Mouse (Mus musculus): ENCODE data around the gene Pole3.
A peak's percentile ranks its signal among the peaks of the same experiment; 100 is the strongest.

Gene Pole3

DNA sequence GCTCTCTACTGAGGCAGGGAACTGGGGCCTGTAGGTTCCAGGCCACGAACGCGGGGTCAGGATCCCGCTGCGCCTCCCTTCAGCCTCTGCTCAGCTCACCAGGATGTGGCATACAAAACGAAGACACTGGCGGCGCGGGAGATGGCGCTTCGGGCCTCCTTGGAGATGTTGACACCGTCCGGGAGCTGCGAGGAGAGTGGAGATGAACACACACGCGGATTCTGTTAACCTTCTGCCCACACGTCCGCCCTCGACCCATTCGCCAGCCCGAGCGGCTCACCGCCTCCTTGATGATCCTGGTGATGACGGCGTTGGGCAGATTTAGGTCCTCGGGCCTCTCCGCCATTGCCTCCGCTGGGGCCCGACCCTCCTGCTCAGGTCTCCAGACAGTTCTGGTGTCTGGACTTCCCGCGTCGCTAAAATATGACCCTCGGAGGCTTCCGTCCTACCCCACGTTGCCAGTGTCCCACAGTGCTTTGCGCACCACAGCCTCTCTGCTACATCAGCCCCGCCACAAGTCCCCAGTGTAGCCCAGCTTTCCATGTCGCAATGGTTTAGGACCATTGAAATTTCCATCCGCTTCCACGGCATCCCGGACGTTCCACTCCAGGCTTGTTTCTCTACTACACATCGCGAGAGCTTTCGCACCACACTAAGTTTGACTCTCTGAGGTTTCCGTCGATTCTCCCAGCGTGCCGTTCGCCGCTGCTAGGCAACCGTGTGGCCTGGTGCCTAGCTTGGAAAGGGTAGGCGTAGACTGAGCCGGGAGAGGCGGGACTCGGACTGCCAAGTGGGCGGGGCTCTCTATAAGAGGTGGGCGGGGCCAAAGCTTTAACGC is at the start of gene Pole3, which contains the start of gene 4933430I17Rik:
Gene Pole3, minus strand, starts transcription at position 418 of the 838 bp plus-strand sequence.
Gene 4933430I17Rik, plus strand, starts transcription at position 719 of the 838 bp plus-strand sequence.
- peak; percentile 100 for DNase-seq (ENCODE audit: low read depth, low spot score)

DNA sequence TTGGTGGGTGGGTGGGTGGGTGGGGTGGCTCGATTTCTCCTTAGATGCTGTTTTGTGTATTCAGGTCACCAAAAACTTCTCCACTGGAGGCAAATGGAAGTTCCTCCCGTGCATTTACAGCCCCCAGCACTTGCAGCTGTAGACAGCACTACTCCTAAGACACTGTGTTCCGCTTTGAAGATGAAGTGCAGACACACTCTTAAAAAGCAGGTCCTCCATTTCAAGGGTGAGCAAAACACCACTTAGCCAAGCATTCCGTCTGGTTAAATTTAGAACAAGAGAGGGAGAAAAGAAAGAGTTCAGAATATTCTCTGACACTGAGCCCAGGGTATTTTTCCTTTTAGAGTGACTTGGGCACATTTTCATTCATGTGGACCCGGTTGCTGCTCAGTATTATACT is 45.2 kb upstream of the Pole3 start:
- no peak for DNase-seq (ENCODE audit: low read depth, low spot score)

DNA sequence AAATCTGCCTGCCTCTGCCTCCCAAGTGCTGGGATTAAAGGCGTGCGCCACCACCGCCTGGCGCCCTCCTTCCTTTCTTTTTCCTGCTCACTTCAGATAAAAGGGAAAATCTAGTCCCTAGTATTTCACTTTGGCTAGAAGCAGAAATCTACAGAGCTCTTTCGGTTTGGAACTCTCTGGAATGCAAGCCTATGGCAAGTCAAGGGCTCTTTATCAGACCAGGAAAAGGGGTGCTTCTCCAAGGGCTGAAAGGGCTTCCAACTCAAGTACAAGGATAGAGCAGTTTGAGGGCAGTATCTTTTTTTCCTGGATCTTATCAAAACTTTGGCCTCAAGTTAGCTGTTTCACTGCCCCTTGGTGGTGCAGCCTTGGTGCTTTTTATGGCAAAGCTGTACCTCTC is 44.7 kb upstream of the Pole3 start:
- no peak for DNase-seq (ENCODE audit: low read depth, low spot score)

DNA sequence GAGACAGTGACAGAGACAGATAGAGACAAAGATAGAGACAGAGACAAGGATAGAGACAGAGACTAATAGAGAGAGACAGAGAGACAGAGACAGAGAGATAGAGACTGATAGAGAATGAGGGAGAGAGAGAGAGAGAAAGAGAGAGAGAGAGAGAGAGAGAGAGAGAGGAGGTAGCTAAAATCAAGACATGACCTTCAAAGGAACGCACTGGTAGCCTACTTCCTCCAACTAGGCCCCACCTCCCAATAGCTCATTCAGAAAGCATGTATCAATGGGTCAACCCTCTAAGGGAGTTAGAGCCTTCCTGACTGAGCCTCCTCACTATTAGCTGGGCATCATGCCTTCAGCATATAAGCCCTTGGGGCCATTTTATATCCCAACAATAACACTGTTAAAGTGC is 43.5 kb upstream of the Pole3 start:
- DNase-seq (ENCODE audit: low read depth, low spot score): no peak

DNA sequence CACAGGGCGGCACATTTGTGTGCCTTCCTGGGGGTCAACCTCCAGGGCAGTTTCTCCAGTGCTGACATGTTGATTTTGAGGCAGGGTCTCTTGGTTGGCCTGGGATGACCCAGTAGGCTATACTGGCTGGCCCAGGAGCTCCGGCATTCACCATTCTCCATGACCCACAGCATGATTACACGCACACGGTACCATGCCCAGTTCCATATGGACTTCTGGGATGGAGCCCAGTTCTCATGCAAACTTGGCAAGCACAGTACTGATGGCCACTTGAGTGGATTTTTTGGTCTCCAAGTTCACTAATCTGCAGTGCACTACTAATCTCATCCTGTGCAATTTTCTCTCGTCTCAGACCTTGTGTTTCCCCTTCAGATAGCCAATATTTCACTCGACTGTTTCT is 42.8 kb upstream of the Pole3 start:
- no peak for DNase-seq (ENCODE audit: low read depth, low spot score)

DNA sequence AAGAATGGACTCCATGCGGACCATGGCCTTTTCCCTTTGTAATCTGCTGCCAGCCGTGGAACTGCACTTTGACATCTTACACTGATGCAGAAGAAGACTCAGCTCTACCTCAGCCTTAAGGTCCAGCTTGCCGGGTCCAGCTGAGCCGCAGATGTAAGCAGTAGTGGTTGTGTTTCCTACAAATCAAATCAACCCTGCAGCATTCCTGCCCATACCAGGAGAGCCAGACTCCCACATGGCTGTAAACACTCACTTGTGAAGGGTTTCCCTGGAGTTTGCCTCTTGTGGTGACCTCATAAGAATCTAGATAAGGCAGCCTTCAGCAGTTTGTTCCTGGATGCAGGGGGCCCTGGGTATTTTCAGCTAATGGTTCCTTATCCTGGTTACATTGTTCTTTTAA is 41.7 kb upstream of the Pole3 start:
- no peak for DNase-seq (ENCODE audit: low read depth, low spot score)

DNA sequence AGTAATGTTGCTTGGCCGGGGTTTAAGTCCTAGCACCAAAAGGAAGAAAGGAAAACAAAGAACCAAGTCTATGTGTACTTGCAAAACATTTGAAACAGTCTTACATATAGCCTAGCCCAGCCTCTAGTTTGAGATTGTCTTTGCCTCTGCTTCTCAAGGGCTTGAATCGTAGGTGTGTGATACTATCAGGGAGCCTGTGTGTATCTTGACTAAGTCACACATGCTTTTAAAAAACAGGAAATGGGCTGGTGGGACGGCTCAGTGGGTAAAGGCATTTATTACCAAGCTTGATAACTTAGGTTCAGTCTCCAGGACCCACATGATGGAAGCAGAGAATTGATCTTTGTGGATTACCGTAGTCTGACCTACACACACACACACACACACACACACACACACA is 37.1 kb upstream of the Pole3 start:
- DNase-seq (ENCODE audit: low read depth, low spot score): no peak

DNA sequence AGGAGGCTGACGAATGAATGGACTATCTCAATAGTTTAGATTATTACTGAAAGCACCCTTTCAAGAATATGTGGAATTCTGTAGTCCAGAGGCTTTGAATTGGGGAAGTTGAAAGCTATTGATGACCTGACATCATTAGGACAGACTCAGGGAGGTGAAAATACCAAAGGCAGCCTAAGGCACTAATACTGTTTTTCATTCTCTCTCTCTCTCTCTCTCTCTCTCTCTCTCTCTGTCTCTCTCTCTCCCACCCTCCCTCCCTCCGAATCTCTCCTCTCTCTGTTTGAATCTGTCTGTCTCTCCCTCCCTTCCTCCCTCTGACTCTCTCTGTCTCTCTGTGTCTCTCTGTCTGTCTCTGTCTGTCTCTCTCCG is 36.7 kb upstream of the Pole3 start:
- no peak for DNase-seq (ENCODE audit: low read depth, low spot score)

DNA sequence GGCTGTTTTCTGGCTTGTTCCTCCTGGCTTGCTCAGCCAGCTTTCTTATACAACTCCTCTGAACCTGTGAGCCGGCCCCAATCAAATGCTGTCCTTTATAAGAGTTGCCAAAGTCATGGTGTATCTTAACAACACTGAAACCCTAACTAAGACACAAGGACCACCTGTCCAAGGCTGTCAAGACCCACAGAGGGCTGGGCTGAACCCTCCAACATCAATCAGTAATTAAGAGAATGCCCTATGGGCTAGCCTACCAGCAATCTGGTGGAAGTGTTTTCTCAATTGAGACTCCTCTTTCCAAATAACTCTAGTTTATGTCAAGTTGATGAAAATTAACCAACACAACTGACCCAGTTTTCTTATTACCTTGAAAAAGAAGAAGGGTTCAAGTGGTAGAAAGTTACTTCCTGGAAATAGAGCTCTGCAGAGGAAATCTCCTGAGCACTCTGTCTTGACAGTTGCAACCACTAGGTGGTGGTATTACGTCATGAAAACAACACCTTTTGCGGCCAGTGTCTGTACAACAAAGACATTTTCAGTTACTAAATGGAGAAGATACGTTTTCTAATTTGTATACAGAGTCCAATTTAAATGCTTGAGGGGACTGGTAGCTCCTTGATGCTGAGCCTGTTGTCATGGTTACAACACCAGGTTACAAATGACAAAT is 36.2 kb upstream of the Pole3 start:
- DNase-seq (ENCODE audit: low read depth, low spot score): peak; percentile 81

DNA sequence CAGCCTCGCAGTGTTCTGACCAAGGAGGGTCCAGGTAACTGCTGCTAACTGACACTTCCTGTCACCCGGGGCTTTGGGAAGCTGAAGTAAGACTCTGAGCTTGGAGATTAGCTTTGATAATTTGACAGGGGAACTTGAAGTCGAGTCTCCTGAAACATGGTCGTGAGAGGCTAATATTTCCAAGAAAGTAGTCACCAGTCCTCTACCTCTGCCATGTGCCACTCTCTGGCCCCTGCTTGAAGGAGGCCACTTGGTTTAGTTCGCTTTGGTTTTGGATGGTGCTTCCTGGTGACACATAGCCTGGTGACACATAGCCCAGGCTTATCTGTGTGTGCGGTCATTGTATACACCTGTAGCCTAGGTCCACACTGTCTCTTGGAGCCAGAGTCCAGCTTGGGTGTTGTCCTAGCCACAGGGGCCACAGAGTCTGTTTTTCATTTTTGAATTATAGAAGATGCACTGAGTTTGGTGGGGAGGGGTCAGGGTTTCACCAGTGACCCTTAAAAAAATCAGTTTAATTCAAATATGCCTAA is 35.0 kb upstream of the Pole3 start, which contains the start of gene Rgs3:
Gene Rgs3, plus strand, starts transcription at position 51 of the 533 bp plus-strand sequence.
- DNase-seq (ENCODE audit: low read depth, low spot score): no peak

DNA sequence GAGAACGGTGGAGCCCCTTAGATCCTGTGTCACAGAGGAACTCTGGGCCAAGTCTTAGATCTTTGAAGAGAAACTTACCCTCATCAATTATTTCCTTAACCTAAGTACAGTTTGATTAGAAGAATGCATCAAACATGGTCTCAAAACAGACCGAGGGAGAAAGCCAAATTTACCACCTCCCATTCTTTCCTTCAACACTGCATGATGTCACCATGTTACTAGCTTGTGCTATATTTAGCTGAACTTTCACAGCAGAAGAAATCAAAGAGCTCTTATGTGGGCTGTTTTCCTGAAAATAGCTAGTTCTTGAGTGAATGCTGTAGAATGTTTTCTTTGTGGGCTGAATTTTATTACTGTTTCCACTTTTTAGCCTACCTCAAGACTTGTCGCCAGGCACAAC is 32.6 kb upstream of the Pole3 start:
- DNase-seq (ENCODE audit: low read depth, low spot score): no peak

DNA sequence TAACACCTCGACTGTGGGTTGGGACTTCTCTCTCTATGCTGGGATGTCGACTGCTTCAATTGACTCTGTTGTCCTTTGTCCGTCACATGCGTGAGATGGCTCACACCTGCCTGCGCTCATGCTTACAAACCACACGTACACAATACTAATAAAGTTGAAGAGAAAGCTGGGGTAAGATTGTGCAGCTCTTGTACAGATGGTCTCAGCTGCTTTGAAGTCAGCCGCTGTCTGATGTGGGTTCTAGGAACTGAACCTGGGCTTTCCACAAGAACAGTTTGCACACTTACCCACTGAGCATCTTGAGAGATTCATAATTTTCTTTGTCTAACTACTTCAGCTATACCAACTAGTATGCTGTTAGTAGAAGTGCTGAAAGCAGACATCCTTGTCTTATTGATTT is 27.1 kb upstream of the Pole3 start:
- DNase-seq (ENCODE audit: low read depth, low spot score): no peak

DNA sequence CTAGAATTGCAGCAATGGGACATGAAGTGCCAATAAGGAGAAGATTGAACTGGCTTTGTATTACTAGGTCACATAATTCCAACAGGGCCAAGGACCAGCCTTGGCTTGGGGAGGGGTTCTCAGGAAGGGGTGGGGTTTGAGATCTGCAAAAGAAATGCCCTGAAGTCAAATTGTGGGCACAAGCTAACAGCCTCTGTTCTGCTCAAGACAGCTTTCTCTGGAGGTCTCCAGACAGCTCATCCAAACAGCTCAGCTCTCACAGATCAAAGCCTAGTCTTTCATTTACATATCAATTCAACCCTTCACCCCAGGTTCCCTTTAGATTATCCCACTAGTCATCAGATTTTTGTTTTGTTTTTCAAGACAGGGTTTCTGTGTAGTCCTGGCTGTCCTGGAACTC is 19.9 kb upstream of the Pole3 start:
- DNase-seq (ENCODE audit: low read depth, low spot score): peak; percentile 62

DNA sequence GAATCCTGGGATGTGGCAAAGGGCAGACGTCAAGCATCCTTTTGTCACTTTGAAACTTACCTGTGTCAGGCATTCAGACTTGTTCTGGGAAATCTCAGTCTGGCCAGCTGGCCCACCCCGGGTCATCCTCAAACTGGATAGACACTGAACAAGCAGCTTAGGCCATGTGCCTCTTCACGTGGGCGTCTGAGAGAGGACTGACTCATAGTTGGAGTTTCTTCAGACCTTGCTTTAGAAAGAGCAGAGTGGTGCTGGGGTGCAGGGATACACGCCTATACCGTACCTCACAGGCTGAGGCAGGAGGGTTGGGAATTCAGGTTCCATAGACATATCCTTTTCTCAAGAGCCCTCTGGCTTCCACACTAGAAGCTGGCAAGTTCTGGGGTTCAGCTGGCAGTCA is 18.9 kb upstream of the Pole3 start:
- no peak for DNase-seq (ENCODE audit: low read depth, low spot score)

DNA sequence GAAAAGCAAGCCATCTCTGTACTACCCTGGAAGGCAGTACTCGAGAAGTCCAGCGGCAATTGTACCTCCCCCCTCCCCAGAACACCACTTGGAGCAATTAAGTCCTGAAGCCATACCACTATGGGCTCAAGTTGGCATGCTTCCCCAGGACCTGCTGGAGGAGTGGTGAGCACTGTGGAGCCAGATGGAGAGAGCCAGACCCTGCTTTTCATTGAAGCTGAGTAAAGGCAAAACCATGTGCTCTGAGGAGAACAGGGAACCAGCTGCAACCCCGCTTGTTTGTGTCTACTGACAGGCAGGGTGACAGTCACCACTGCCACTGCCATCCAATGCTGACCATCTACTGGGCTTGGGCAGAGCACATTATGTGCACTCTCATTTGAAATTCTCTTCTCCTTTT is 16.9 kb upstream of the Pole3 start:
- DNase-seq (ENCODE audit: low read depth, low spot score): no peak

DNA sequence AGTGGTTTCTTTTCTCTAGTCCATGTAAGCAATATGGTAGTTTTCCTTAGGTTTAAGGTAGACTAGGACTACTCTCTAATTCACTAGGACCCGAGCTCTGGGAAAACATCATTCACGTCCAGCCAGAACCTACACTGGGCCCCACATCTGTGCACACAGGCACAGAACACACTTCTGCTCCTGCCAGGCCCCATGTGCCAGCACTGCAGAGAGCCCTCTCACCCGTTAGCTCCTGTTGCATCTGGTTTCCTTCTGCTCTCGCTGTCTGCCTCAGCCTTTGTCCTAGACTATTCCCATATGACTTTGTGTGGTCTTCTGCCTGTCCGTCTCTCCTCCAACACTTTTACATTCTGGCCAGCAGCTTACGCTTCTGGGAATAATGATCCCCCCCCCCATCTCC is 8.9 kb upstream of the Pole3 start:
- DNase-seq (ENCODE audit: low read depth, low spot score): no peak

DNA sequence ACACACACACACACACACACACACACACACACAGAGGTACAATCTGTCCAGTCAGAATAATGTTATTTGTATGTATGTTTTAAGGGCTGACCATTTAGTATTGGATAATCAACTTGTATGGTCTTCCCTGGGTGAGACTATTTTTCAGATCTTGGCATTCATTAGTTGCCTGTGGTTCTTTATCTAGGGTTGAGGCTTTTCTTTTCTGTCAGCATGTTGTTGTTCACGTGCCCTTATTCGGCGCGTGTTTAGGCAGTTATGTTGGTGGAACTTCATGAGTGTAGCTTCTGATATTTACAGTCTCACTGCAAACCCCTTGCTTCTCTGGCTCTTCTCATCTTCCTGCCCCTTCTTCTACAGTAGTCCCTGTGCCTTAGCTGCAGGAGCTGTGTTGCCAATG is 2.8 kb upstream of the Pole3 start:
- DNase-seq (ENCODE audit: low read depth, low spot score): no peak

DNA sequence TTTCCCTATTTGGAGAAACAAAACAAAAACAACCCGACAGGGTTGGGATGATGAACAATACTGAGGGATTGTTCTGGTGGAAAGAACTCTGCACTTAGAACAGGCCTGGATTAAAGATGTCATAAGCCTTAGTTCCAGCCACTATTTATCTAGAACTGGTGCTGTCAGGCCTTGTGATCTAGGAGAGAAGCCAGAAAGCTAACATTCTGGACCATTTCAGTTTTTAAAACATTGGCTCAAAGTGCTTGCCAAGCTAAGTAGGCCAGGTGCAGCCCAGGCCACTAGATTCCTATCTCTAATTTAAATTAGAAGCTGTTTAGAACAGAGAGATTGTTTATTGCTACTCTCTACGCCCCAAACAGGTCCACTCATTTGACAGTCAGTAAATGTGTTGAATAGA is 1.4 kb upstream of the Pole3 start:
- DNase-seq (ENCODE audit: low read depth, low spot score): no peak

DNA sequence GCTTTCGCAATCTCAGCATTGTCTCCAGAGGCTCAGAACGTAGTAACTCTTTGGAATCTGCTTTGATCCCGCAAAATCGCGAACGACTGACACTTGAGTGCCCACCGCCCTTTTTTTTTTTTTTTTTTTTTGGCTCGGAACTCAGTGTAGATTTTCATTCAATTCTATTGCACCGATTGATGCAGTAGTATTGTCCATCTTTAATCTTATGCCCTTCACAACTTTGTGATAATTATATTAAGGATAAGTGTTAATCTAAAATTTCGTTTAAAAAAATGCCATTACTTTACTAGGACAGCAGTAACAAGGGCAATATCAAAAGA is 582 bp upstream of the Pole3 start:
- no peak for DNase-seq (ENCODE audit: low read depth, low spot score)

DNA sequence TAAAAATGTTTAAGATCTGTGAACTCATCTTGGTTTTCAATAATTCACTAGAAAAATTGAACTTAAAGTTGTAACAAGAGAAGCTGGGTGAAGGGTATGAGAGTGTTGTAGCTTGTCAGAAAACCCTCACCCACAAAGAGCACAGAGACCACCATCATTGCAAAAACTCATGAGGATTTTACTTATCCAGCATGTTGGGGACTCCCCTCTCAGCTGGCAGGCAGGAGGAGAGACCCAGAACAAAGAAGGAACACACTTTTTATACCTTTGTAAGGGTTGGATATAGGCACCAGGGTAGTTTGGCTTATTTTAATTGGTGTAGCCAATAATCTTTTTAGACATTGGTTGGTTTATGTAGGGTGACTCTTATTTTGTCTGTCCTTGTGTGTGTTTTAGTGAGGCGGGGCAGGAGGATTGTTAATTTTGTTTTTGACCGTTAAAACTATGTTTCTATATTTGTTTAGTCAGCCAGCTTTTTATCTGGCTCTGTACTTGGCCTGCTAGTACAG is 3.9 kb downstream of the Pole3 start:
- DNase-seq (ENCODE audit: low read depth, low spot score): no peak

DNA sequence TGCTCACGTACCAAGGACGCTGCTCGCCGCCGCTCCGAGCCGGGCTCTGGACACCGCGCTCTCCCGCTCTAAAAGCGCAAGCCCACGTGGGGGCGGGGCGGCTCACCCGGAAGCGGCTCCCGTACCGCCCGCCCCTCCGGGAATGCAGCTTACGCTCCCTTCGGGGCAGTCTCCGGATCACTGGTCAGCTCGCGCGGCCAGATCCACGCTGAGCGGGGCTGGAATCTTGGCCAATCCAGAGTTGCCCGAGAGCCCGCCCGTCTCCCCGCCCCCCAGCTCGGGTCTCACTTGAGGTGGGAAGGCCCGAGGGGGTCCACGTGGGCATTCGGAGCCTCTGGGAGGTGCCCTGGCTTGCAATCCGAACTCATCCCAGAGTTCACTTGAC is 5.0 kb downstream of the Pole3 start, which contains the start of gene Alad:
Gene Alad, minus strand, starts transcription at position 70 of the 385 bp plus-strand sequence.
- peak; percentile 87 for DNase-seq (ENCODE audit: low read depth, low spot score)

DNA sequence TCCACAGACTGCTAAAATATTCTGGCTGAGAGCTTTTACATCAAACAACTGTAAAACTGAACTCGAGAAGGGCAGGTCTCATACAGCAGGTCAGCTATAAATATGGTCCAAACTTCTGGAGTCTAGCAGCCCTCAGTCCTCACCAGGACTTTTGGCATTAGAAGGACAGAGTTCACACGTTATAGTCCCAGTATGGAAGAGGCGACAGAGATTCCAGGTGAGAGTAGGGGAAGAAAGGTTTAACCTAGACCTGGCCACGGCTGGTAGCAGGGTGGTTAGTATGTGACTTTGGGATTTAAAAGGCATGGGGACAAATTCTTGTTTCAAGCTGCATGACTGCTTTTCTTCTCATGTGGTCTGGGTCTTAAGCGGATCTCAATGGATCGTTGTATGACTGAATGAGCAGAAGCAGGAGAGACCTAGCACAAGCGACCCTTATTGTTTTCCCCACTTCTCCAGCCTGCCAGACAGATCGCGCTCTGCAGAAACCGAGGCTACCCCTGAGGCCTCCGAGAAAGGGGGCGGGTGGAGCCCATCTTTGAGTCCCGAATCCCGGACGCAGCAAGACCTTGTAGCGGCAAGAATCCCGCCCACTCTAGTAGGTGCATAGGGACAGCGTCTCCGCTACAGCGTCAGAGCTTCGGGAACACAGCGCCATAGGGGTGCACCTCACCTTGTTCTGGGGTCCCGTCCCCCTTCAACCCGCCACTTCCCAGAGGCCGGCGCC is 5.6 kb downstream of the Pole3 start:
- DNase-seq (ENCODE audit: low read depth, low spot score): no peak

All from ZHBTc4 (cell line).